Mouse (Mus musculus) kidney, postnatal 0 days (tissue): ENCODE measurements around the gene Gpam. TPM values are rescaled to one million over a fixed set of nuclear protein-coding genes. Genes with fewer than 3 reads are reported as not detected.
A peak's percentile ranks its signal among the peaks of the same experiment; 100 is the strongest.

Experiments
- ATAC-seq: fragments of 200-750 bp; cut with Nextera tagmentation; replicated peaks from 2 replicates; pipeline ENCODE4 v1.8.0; 2017; ENCODE audit warnings: low read depth, moderate number of reproducible peaks, moderate TSS enrichment, moderate library complexity; ENCODE audit not compliant: low FRiP score
- DNase-seq: peaks from one replicate; pipeline ENCODE4 v3.0.0-alpha.2; 2016; ENCODE audit warnings: low spot score
- H3K27ac ChIP-seq: fragments of 300-500 bp; sonication (generic); 2 replicates; pipeline ENCODE4 v1.5.1; 2014; ENCODE audit warnings: mild to moderate bottlenecking
- H3K27me3 ChIP-seq: fragments of 300-500 bp; sonication (generic); 2 replicates; pipeline ENCODE4 v1.6.1; 2014; ENCODE audit warnings: low read length, mixed read lengths; ENCODE audit not compliant: insufficient read depth
- H3K36me3 ChIP-seq: fragments of 300-500 bp; sonication (generic); 2 replicates; pipeline ENCODE4 v1.6.1; 2014; ENCODE audit warnings: low read length, mixed read lengths; ENCODE audit not compliant: insufficient read depth
- H3K4me1 ChIP-seq: fragments of 300-500 bp; sonication (generic); replicated peaks from 2 replicates; pipeline ENCODE4 v1.6.1; 2014; ENCODE audit warnings: antibody characterized with exemption, low read length, mixed read lengths; ENCODE audit not compliant: insufficient read depth
- H3K4me2 ChIP-seq: fragments of 300-500 bp; sonication (generic); 2 replicates; pipeline ENCODE4 v1.6.1; 2014; ENCODE audit warnings: mild to moderate bottlenecking, low read length, moderate library complexity, mixed read lengths
- H3K4me3 ChIP-seq: fragments of 300-500 bp; sonication (generic); replicated peaks from 2 replicates; pipeline ENCODE4 v1.5.1; 2014; ENCODE audit warnings: low read depth, low read length
- H3K9ac ChIP-seq: fragments of 300-500 bp; sonication (generic); 2 replicates; pipeline ENCODE4 v1.6.1; 2014; ENCODE audit warnings: low read depth, low read length
- H3K9me3 ChIP-seq: fragments of 300-500 bp; sonication (generic); replicated peaks from 2 replicates; pipeline ENCODE4 v1.6.1; 2016; ENCODE audit warnings: low read length, inconsistent platforms, mixed read lengths
- CTCF ChIP-seq: IDR thresholded peaks from 2 replicates; pipeline ENCODE4 v1.5.1; 2016; ENCODE audit warnings: antibody characterized with exemption, low read depth, mild to moderate bottlenecking, moderate library complexity
- WGBS: fragments of 180-500 bp; shearing (Covaris S2); extraction: QIAGEN DNeasy Blood & Tissue Kit; methylation state at CpG from one replicate; pipeline ENCODE4 v1.1.7; 2014; 5-methylcytosine and 5-hydroxymethylcytosine counted together
- polyA plus RNA-seq: library from polyadenylated mRNA; unstranded; fragments of >200 nt; fragmentation: Nextera tagmentation; extraction: Ambion mirVana; gene quantifications from 2 replicates; pipeline ENCODE4 v1.2.1, GENCODE M21; 2015

The Gpam gene
- polyA plus RNA-seq, 1 experiment from 2014 or later: 17.3 TPM

GRCm38 (mm10) chr19:55084971-55085856 lies 41.8 kb downstream of the Gpam start:
- H3K4me3 ChIP-seq: no peak overlapping the region
- H3K27me3 ChIP-seq: no peaks in the 10 kb centered on the region
- peaks cover 80% of the 10 kb centered on the region for H3K36me3 ChIP-seq
- H3K27ac ChIP-seq: no peak overlapping the region
- DNase-seq (no peak), ATAC-seq (no peak)
- H3K4me2 ChIP-seq: no peak overlapping the region
- H3K9me3 ChIP-seq: no peaks in the 10 kb centered on the region
- TF ChIP-seq CTCF: no peak
- no peaks in the 10 kb centered on the region for H3K4me1 ChIP-seq
- H3K9ac ChIP-seq: no peak overlapping the region
- WGBS: 80% methylated on average over 4 of the region's 4 CpGs

GRCm38 (mm10) chr19:55076822-55077221 lies 50.2 kb downstream of the Gpam start:
- Histone ChIP-seq H3K4me2 (no peak overlapping the region), H3K27ac (no peak overlapping the region), H3K36me3 (peaks cover 70% of the 10 kb centered on the region), H3K9ac (no peak overlapping the region), H3K4me1 (no peaks in the 10 kb centered on the region), H3K4me3 (no peak overlapping the region), H3K9me3 (no peaks in the 10 kb centered on the region), H3K27me3 (no peaks in the 10 kb centered on the region)
- ATAC-seq: no peak
- TF ChIP-seq CTCF: no peak
- DNase-seq: no peak
- WGBS: 85% methylated on average over 8 of the region's 8 CpGs

- Histone ChIP-seq H3K4me3 (no peak overlapping the region), H3K9ac (no peak overlapping the region), H3K27me3 (no peaks in the 10 kb centered on the region), H3K27ac (no peak overlapping the region), H3K4me2 (no peak overlapping the region), H3K36me3 (peaks cover 56% of the 10 kb centered on the region), H3K4me1 (no peaks in the 10 kb centered on the region), H3K9me3 (no peaks in the 10 kb centered on the region)
- peak; percentile 64 for TF ChIP-seq CTCF
- 78% methylated on average over 3 of the region's 3 CpGs for WGBS
- DNase-seq (no peak), ATAC-seq (no peak)
These were observed 54.0 kb downstream of the Gpam start for GRCm38 (mm10) chr19:55073004-55073403.

GRCm38 (mm10) chr19:55069054-55069453 lies 58.0 kb downstream of the Gpam start:
- DNase-seq: no peak
- H3K27me3 ChIP-seq: no peaks in the 10 kb centered on the region
- no peak overlapping the region for H3K9ac ChIP-seq
- H3K9me3 ChIP-seq: no peaks in the 10 kb centered on the region
- H3K4me2 ChIP-seq: no peak overlapping the region
- no peak overlapping the region for H3K4me3 ChIP-seq
- H3K36me3 ChIP-seq: peaks cover 36% of the 10 kb centered on the region
- no peaks in the 10 kb centered on the region for H3K4me1 ChIP-seq
- H3K27ac ChIP-seq: no peak overlapping the region
- no peak for ATAC-seq
- WGBS: 79% methylated on average over 8 of the region's 8 CpGs
- TF ChIP-seq CTCF: no peak

GRCm38 (mm10) chr19:55063272-55063671 lies 63.8 kb downstream of the Gpam start:
- 0 out of 2 replicates have a peak, but pooled peaks cover 5% of the 10 kb centered on the region for H3K36me3 ChIP-seq
- 0 out of 2 replicates have a peak, but pooled peaks cover 10% of the 10 kb centered on the region for H3K9me3 ChIP-seq
- TF ChIP-seq CTCF: 0 out of 2 replicates have a peak, but pooled peaks have one; percentile 3
- 27% methylated on average over 6 of the region's 6 CpGs for WGBS
- no peaks in the 10 kb centered on the region for H3K4me1 ChIP-seq
- H3K27me3 ChIP-seq: no peaks in the 10 kb centered on the region
- DNase-seq: peak; percentile 71
- no peak overlapping the region for H3K4me2 ChIP-seq
- H3K27ac ChIP-seq: no peak overlapping the region
- H3K4me3 ChIP-seq: no peak overlapping the region
- ATAC-seq: no peak
- no peak overlapping the region for H3K9ac ChIP-seq

- 82% methylated on average over 8 of the region's 8 CpGs for WGBS
- ATAC-seq (no peak), DNase-seq (no peak)
- no peak overlapping the region for H3K4me3 ChIP-seq
- 0 out of 2 replicates have a peak, but pooled peaks cover 5% of the 10 kb centered on the region for H3K36me3 ChIP-seq
- 0 out of 2 replicates have a peak, but pooled peaks cover 10% of the 10 kb centered on the region for H3K9me3 ChIP-seq
- H3K27me3 ChIP-seq: no peaks in the 10 kb centered on the region
- TF ChIP-seq CTCF: no peak
- H3K4me1 ChIP-seq: no peaks in the 10 kb centered on the region
- H3K27ac ChIP-seq: no peak overlapping the region
- no peak overlapping the region for H3K9ac ChIP-seq
- no peak overlapping the region for H3K4me2 ChIP-seq
These were observed 64.5 kb downstream of the Gpam start for GRCm38 (mm10) chr19:55062501-55062900.
